Mouse (Mus musculus) liver, postnatal 0 days (tissue): ENCODE data around the gene Slc35f6. TPM values are rescaled to one million over a fixed set of nuclear protein-coding genes. Genes with fewer than 3 reads are reported as not detected.

Experiments
- ATAC-seq: fragments of 200-750 bp; cut with Nextera tagmentation; 2 replicates; pipeline ENCODE4 v1.8.0; 2017; ENCODE audit warnings: mild to moderate bottlenecking, moderate library complexity
- DNase-seq: peaks from one replicate; pipeline ENCODE4 v3.0.0-alpha.2; 2016
- H3K27ac ChIP-seq: fragments of 300-500 bp; sonication (generic); 2 replicates; pipeline ENCODE4 v1.5.1; 2014; ENCODE audit warnings: antibody characterized with exemption, moderate library complexity, mild to moderate bottlenecking, low read depth
- H3K27me3 ChIP-seq: fragments of 300-500 bp; sonication (generic); 2 replicates; pipeline ENCODE4 v1.6.1; 2014; ENCODE audit warnings: low read length, control low read depth, mixed read lengths; ENCODE audit not compliant: insufficient read depth
- H3K36me3 ChIP-seq: fragments of 300-500 bp; sonication (generic); replicated peaks from 2 replicates; pipeline ENCODE4 v1.6.1; 2014; ENCODE audit warnings: mild to moderate bottlenecking, control low read depth, low read length, moderate library complexity, mixed read lengths; ENCODE audit not compliant: insufficient read depth
- H3K4me1 ChIP-seq: fragments of 300-500 bp; sonication (generic); 2 replicates; pipeline ENCODE4 v1.6.1; 2014; ENCODE audit warnings: antibody characterized with exemption, mild to moderate bottlenecking, control low read depth; ENCODE audit not compliant: insufficient read depth
- H3K4me2 ChIP-seq: fragments of 300-500 bp; sonication (generic); 2 replicates; pipeline ENCODE4 v1.6.1; 2014; ENCODE audit warnings: low read depth, mild to moderate bottlenecking, low read length, moderate library complexity, mixed read lengths
- H3K4me3 ChIP-seq: fragments of 300-500 bp; sonication (generic); 2 replicates; pipeline ENCODE4 v1.5.1; 2014; ENCODE audit warnings: low read depth, low read length
- H3K9ac ChIP-seq: fragments of 300-500 bp; sonication (generic); replicated peaks from 2 replicates; pipeline ENCODE4 v1.6.1; 2014; ENCODE audit warnings: mild to moderate bottlenecking, moderate library complexity
- H3K9me3 ChIP-seq: fragments of 300-500 bp; sonication (generic); 2 replicates; pipeline ENCODE4 v1.6.1; 2016; ENCODE audit warnings: mild to moderate bottlenecking, control low read depth, low read length, mixed read lengths
- CTCF ChIP-seq: sonication (generic); IDR thresholded peaks from 2 replicates; pipeline ENCODE4 v1.5.1; 2016; ENCODE audit warnings: antibody characterized with exemption, low read depth
- EP300 ChIP-seq: IDR thresholded peaks from 2 replicates; pipeline ENCODE4 v1.6.1; 2016; ENCODE audit warnings: antibody characterized with exemption, low read depth, mild to moderate bottlenecking
- WGBS: fragments of 180-500 bp; shearing (Covaris S2); extraction: QIAGEN DNeasy Blood & Tissue Kit; methylation state at CpG from one replicate; pipeline ENCODE4 v1.1.7; 2014; ENCODE audit not compliant: insufficient replicate concordance; 5-methylcytosine and 5-hydroxymethylcytosine counted together
- polyA plus RNA-seq: library from polyadenylated mRNA; unstranded; fragments of >200 nt; fragmentation: Nextera tagmentation; extraction: Ambion mirVana; gene quantifications from 2 replicates; pipeline ENCODE4 v1.2.1, GENCODE M21; 2015

The Slc35f6 gene
- polyA plus RNA-seq, 1 experiment from 2014 or later = 13.8 TPM

GRCm38 (mm10) chr5:30628511-30628910, 19.2 kb upstream of the Slc35f6 start:
- H3K27me3 ChIP-seq = 0 out of 2 replicates have a peak, but pooled peaks cover 2% of the 10 kb centered on the region
- no peak overlapping the region for H3K4me3 ChIP-seq
- 70% methylated on average over 3 of the region's 3 CpGs for WGBS

GRCm38 (mm10) chr5:30630401-30630800, 17.3 kb upstream of the Slc35f6 start:
- H3K4me3 ChIP-seq = no peak overlapping the region
- no peaks in the 10 kb centered on the region for H3K36me3 ChIP-seq
- DNase-seq (no peak), ATAC-seq (no peak)
- no peak overlapping the region for H3K27ac ChIP-seq
- TF ChIP-seq EP300 = no peak
- no peak for TF ChIP-seq CTCF
- no peak overlapping the region for H3K9ac ChIP-seq
- H3K9me3 ChIP-seq = no peaks in the 10 kb centered on the region
- WGBS = 64% methylated on average over 6 of the region's 6 CpGs
- peaks cover 2% of the 10 kb centered on the region; the same call in 1 of the 2 replicates for H3K4me1 ChIP-seq
- 0 out of 2 replicates have a peak, but pooled peaks cover 2% of the 10 kb centered on the region for H3K27me3 ChIP-seq
- no peak overlapping the region for H3K4me2 ChIP-seq

More at GRCm38 (mm10) chr5:30628511-30628910, 19.2 kb upstream of the Slc35f6 start:
- no peak overlapping the region for H3K4me2 ChIP-seq
- H3K27ac ChIP-seq = no peak overlapping the region
- ATAC-seq (no peak), DNase-seq (no peak)
- no peaks in the 10 kb centered on the region for H3K9me3 ChIP-seq
- peaks cover 9% of the 10 kb centered on the region; the same call in 1 of the 2 replicates for H3K4me1 ChIP-seq
- no peak for TF ChIP-seq EP300
- TF ChIP-seq CTCF = no peak
- H3K36me3 ChIP-seq = no peaks in the 10 kb centered on the region
- no peak overlapping the region for H3K9ac ChIP-seq

- H3K27ac ChIP-seq = no peak overlapping the region
- ATAC-seq = no peak
- DNase-seq = no peak
- 57% methylated on average over 1 of the region's 1 CpGs for WGBS
- no peak overlapping the region for H3K4me3 ChIP-seq
- H3K9me3 ChIP-seq = no peaks in the 10 kb centered on the region
- H3K4me2 ChIP-seq = no peak overlapping the region
- H3K36me3 ChIP-seq = no peaks in the 10 kb centered on the region
- H3K27me3 ChIP-seq = 0 out of 2 replicates have a peak, but pooled peaks cover 2% of the 10 kb centered on the region
- no peak overlapping the region for H3K9ac ChIP-seq
- TF ChIP-seq EP300 (no peak), CTCF (no peak)
- no peaks in the 10 kb centered on the region for H3K4me1 ChIP-seq
These were observed 15.6 kb upstream of the Slc35f6 start for GRCm38 (mm10) chr5:30632134-30632533.

- no peaks in the 10 kb centered on the region for H3K9me3 ChIP-seq
- DNase-seq = no peak
- 40% methylated on average over 7 of the region's 7 CpGs for WGBS
- no peaks in the 10 kb centered on the region for H3K4me1 ChIP-seq
- H3K27ac ChIP-seq = no peak overlapping the region
- H3K27me3 ChIP-seq = 0 out of 2 replicates have a peak, but pooled peaks cover 5% of the 10 kb centered on the region
- no peak overlapping the region for H3K4me3 ChIP-seq
- no peak overlapping the region for H3K9ac ChIP-seq
- no peak overlapping the region for H3K4me2 ChIP-seq
- no peak for ATAC-seq
- TF ChIP-seq CTCF (no peak), EP300 (no peak)
- H3K36me3 ChIP-seq = no peaks in the 10 kb centered on the region
These were observed 10.7 kb upstream of the Slc35f6 start for GRCm38 (mm10) chr5:30636994-30637393.

- Histone ChIP-seq H3K9me3 (no peaks in the 10 kb centered on the region), H3K27ac (no peak overlapping the region), H3K9ac (no peak overlapping the region), H3K4me2 (no peak overlapping the region), H3K4me3 (no peak overlapping the region), H3K36me3 (no peaks in the 10 kb centered on the region), H3K4me1 (no peaks in the 10 kb centered on the region), H3K27me3 (0 out of 2 replicates have a peak, but pooled peaks cover 7% of the 10 kb centered on the region)
- peak; percentile 82 for ATAC-seq
- TF ChIP-seq CTCF (peak; percentile 97), EP300 (no peak)
- DNase-seq = peak; percentile 85
- 3% methylated on average over 6 of the region's 6 CpGs for WGBS
These were observed 9.7 kb upstream of the Slc35f6 start for GRCm38 (mm10) chr5:30638041-30638440.

- Histone ChIP-seq H3K27ac (no peak overlapping the region), H3K36me3 (no peaks in the 10 kb centered on the region), H3K4me2 (no peak overlapping the region), H3K27me3 (0 out of 2 replicates have a peak, but pooled peaks cover 5% of the 10 kb centered on the region), H3K4me1 (peaks cover 10% of the 10 kb centered on the region), H3K4me3 (no peak overlapping the region), H3K9ac (no peak overlapping the region), H3K9me3 (no peaks in the 10 kb centered on the region)
- 39% methylated on average over 5 of the region's 5 CpGs for WGBS
- no peak for ATAC-seq
- DNase-seq = no peak
- no peak for TF ChIP-seq EP300
- no peak for TF ChIP-seq CTCF
These were observed 4.1 kb upstream of the Slc35f6 start for GRCm38 (mm10) chr5:30643477-30644179.
